25 mouse cellular contexts compared by ENCODE assay signal in the genomic region with DNA sequence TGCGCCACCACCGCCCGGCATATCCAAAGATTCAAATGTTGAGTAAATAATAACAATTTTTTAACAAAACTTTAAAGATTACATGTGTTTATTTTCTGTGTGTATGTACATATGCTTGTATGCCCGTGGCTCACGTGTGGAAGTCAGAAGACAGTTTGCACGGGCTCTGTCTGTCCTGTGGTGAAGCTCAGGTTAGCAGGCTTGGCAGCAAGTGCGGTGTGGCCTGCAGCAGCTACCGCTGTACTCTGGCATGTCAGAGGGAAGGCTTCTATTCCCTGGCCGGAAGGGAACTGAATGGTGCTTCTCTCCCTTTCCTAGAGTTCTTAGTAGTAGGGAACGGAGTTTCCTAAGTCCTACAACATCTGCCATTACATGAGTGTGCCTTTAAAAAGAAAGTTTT. TPM values are rescaled to one million over a fixed set of nuclear protein-coding genes. Genes with fewer than 3 reads are reported as not detected.
A peak's percentile ranks its signal among the peaks of the same experiment; 100 is the strongest.
DNase-seq lines count a peak whose midpoint lies in the region; ATAC-seq and TF ChIP-seq lines count a peak whose summit lies in the region.
"Had no signal": no experiment of that assay in that cellular context is flagged by ENCODE, and none has a peak within 500 bp of the region (broad histone marks: within the 10 kb centered on the region; RNA-seq: fewer than 3 reads in every experiment).

No protein-coding gene starts in this region.

- no peaks in the 10 kb centered on the region for H3K9me3 ChIP-seq in heart, embryonic 10.5 days
- no peaks in the 10 kb centered on the region for H3K9me3 ChIP-seq in liver, postnatal 0 days (ENCODE audit: low read length)
- no peaks in the 10 kb centered on the region for H3K9me3 ChIP-seq in liver, embryonic 12.5 days (replicated peaks)
- H3K9me3 ChIP-seq: embryonic facial prominence, embryonic 10.5 days; embryonic facial prominence, embryonic 12.5 days; forebrain, embryonic 13.5 days; G1E had no signal

- H3K4me3 ChIP-seq in gastrocnemius, adult 2 months, result no peak overlapping the region
- no peak overlapping the region for H3K4me3 ChIP-seq in heart, embryonic 10.5 days
- H3K4me3 ChIP-seq in liver, postnatal 0 days (ENCODE audit: low read depth, low read length), result no peak overlapping the region
- H3K4me3 ChIP-seq in liver, embryonic 12.5 days, result no peak overlapping the region
- H3K4me3 ChIP-seq: embryonic facial prominence, embryonic 10.5 days; embryonic facial prominence, embryonic 12.5 days; forebrain, embryonic 13.5 days had no signal

- ATAC-seq in liver, postnatal 0 days, result no peak
- no peak for ATAC-seq in liver, embryonic 12.5 days
- ATAC-seq: activated CD4-positive, CD25-positive, alpha-beta regulatory T cell, adult 4 months; CD4-positive, CD25-positive, alpha-beta regulatory T cell, adult 4 months; forebrain, embryonic 13.5 days; Patski had no signal

- H3K36me3 ChIP-seq in heart, embryonic 10.5 days, result no peaks in the 10 kb centered on the region
- H3K36me3 ChIP-seq in liver, postnatal 0 days (replicated peaks; ENCODE audit: insufficient read depth, low read length), result no peaks in the 10 kb centered on the region
- H3K36me3 ChIP-seq in liver, embryonic 12.5 days, result no peaks in the 10 kb centered on the region
- H3K36me3 ChIP-seq: embryonic facial prominence, embryonic 10.5 days; embryonic facial prominence, embryonic 12.5 days had no signal

- TF ChIP-seq EP300 in liver, postnatal 0 days (IDR thresholded peaks at IDR 0.05; ENCODE audit: low read depth), result no peak

- peak; percentile 68 for DNase-seq in gastrocnemius, adult 2 months
- no peak for DNase-seq in gastrocnemius, adult 18-20 months (ENCODE audit: low spot score)
- DNase-seq in heart, adult 11 months, result peak; percentile 92
- no peak for DNase-seq in heart, postnatal 4 days
- peak; percentile 48 for DNase-seq in heart, embryonic 10.5 days (ENCODE audit: low spot score)
- DNase-seq in heart, postnatal 25 days (ENCODE audit: low spot score), result no peak
- DNase-seq in liver, postnatal 0 days, result peak; percentile 1
- DNase-seq: adrenal gland, adult 8-10 months; adrenal gland, postnatal 14 days; adrenal gland, postnatal 36 days; B cell, adult 2 months; cerebellum, adult 11-12 months; cerebellum, adult 2 months; cerebellum, adult 9-10 months; cerebellum, postnatal 10 days; cerebellum, postnatal 25 days had no signal

- peak overlapping the region; percentile 56 for H3K27ac ChIP-seq in gastrocnemius, adult 2 months
- H3K27ac ChIP-seq in heart, embryonic 10.5 days, result no peak overlapping the region
- H3K27ac ChIP-seq in liver, postnatal 0 days (ENCODE audit: low read depth), result no peak overlapping the region
- no peak overlapping the region for H3K27ac ChIP-seq in liver, embryonic 12.5 days
- H3K27ac ChIP-seq: embryonic facial prominence, embryonic 10.5 days; embryonic facial prominence, embryonic 12.5 days; forebrain, embryonic 13.5 days had no signal

- H3K4me2 ChIP-seq in liver, postnatal 0 days (ENCODE audit: low read depth, low read length), result no peak overlapping the region
- no peak overlapping the region for H3K4me2 ChIP-seq in liver, embryonic 12.5 days
- H3K4me2 ChIP-seq: embryonic facial prominence, embryonic 12.5 days; forebrain, embryonic 13.5 days had no signal

- H3K4me1 ChIP-seq in heart, embryonic 10.5 days, result peaks cover 14% of the 10 kb centered on the region
- peaks cover 4% of the 10 kb centered on the region; the same call in 1 of the 2 replicates for H3K4me1 ChIP-seq in liver, postnatal 0 days (ENCODE audit: insufficient read depth)
- H3K4me1 ChIP-seq in liver, embryonic 12.5 days, result peaks cover 30% of the 10 kb centered on the region
- H3K4me1 ChIP-seq: embryonic facial prominence, embryonic 10.5 days; embryonic facial prominence, embryonic 12.5 days; forebrain, embryonic 13.5 days had no signal

- intact Hi-C loops in gastrocnemius, adult 2 months (cut with DNase I), result no loop called here
- intact Hi-C loops in heart, postnatal 25 days (cut with DNase I), result no loop called here

- no peak overlapping the region for H3K9ac ChIP-seq in liver, postnatal 0 days (replicated peaks)
- H3K9ac ChIP-seq in liver, embryonic 12.5 days, result no peak overlapping the region
- H3K9ac ChIP-seq: embryonic facial prominence, embryonic 12.5 days; forebrain, embryonic 13.5 days had no signal

- no peaks in the 10 kb centered on the region for H3K27me3 ChIP-seq in heart, embryonic 10.5 days (ENCODE audit: insufficient read depth, poor library complexity, severe bottlenecking)
- H3K27me3 ChIP-seq in liver, postnatal 0 days (ENCODE audit: insufficient read depth, low read length), result no peaks in the 10 kb centered on the region
- no peaks in the 10 kb centered on the region for H3K27me3 ChIP-seq in liver, embryonic 12.5 days (replicated peaks)
- H3K27me3 ChIP-seq: CH12.LX; embryonic facial prominence, embryonic 12.5 days; forebrain, embryonic 13.5 days; Patski had no signal

- WGBS in heart, embryonic 10.5 days, result 85% methylated on average over 10 of the region's 10 CpGs
- 83% methylated on average over 10 of the region's 10 CpGs for WGBS in liver, postnatal 0 days (ENCODE audit: insufficient replicate concordance)
- WGBS in liver, embryonic 12.5 days (ENCODE audit: insufficient replicate concordance), result 84% methylated on average over 10 of the region's 10 CpGs

- no peak for TF ChIP-seq CTCF in gastrocnemius, adult 2 months (IDR thresholded peaks at IDR 0.05)
- no peak for TF ChIP-seq CTCF in liver, postnatal 0 days (IDR thresholded peaks at IDR 0.05; ENCODE audit: low read depth)

RNA-seq across cellular contexts. Expression of a gene that starts 15.3 kb away (rescaled TPM):
- 10 to 100 TPM; 18.5 to 52.7 TPM for total RNA-seq in gastrocnemius, adult 2 months (2021)
- total RNA-seq in gastrocnemius, adult 18-20 months (2021), result 10 to 100 TPM; 17.0 to 40.1 TPM
- total RNA-seq in heart, postnatal 4 days (2021), result 10 to 100 TPM; 29.3 to 31.2 TPM
- 18.9 and 20.6 TPM in 2 replicates for polyA plus RNA-seq in heart, embryonic 10.5 days (2016; fragmentation: Nextera tagmentation; extraction: Ambion mirVana)
- 100 to 1,000 TPM; 135 to 137 TPM for total RNA-seq in heart, postnatal 25 days (2021)
- polyA plus RNA-seq in liver, postnatal 0 days (2015; fragmentation: Nextera tagmentation; extraction: Ambion mirVana), result 15.8 and 16.4 TPM in 2 replicates
- 22.5 and 24.8 TPM in 2 replicates for polyA plus RNA-seq in liver, embryonic 12.5 days (2016; fragmentation: Nextera tagmentation; extraction: Ambion mirVana)

RNA-seq across cellular contexts. Expression of a gene that starts 15.4 kb away (rescaled TPM):
- 1 to 10 TPM; 2.7 to 3.1 TPM for total RNA-seq in gastrocnemius, adult 2 months (2021)
- total RNA-seq in gastrocnemius, adult 18-20 months (2021), result 1 to 10 TPM; 2.0 to 2.6 TPM
- total RNA-seq in heart, postnatal 4 days (2021), result 10 to 100 TPM in 1 of 2 experiments, 1 to 10 TPM in 1; 8.7 to 10.1 TPM
- 22.1 and 23.6 TPM in 2 replicates for polyA plus RNA-seq in heart, embryonic 10.5 days (2016; fragmentation: Nextera tagmentation; extraction: Ambion mirVana)
- 1 to 10 TPM; 2.3 to 3.4 TPM for total RNA-seq in heart, postnatal 25 days (2021)
- polyA plus RNA-seq in liver, postnatal 0 days (2015; fragmentation: Nextera tagmentation; extraction: Ambion mirVana), result 6.3 and 7.0 TPM in 2 replicates
- polyA plus RNA-seq in liver, embryonic 12.5 days (2016; fragmentation: Nextera tagmentation; extraction: Ambion mirVana), result 19.9 and 20.0 TPM in 2 replicates

Comparison
In these comparisons a context has a peak if more than half of its experiments do, and no peak if none do; other contexts are left out.
1. DNase-seq: peak in gastrocnemius, adult 2 months (single experiment), heart, adult 11 months (single experiment), heart, embryonic 10.5 days (single experiment) and liver, postnatal 0 days (single experiment); none in gastrocnemius, adult 18-20 months (single experiment), heart, postnatal 4 days (single experiment) and heart, postnatal 25 days (single experiment).